Mouse (Mus musculus) frontal cortex, postnatal 25 days (tissue): ENCODE data around the gene Thg1l.

Experiments
- DNase-seq, 2 experiments: peaks; one replicate each; pipeline ENCODE4 v3.0.0; 2022; ENCODE audit warnings: low spot score in 2 of 2

Thg1l gene

DNA sequence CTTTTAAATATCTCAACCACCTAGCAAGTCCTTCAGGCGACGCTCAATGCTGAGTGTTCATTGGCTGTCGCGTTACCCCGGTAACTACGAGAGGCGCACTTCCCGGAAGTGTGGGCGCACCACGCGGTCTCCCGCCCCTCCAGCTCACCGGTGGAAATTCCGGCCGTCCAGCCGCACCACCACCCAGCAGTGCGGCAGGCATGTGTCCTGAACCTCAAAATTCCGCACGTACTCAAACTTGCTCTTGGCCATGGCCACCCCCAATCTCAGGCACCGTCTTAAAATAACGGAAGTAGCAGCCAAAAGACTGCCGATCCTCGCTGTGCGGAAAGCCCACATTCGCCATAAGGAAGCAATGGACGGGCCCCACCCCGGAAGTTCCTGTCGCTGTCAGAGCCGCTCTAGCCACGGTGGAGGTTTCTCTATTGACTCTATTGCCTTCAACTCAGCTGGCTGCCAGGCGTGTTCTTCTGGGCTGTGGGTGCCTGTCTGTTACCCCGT is at the start of gene Thg1l:
Gene Thg1l (minus strand): TSS at position 368 of the 501 bp plus-strand sequence.
- DNase-seq = peak; percentile 84 to 86

DNA sequence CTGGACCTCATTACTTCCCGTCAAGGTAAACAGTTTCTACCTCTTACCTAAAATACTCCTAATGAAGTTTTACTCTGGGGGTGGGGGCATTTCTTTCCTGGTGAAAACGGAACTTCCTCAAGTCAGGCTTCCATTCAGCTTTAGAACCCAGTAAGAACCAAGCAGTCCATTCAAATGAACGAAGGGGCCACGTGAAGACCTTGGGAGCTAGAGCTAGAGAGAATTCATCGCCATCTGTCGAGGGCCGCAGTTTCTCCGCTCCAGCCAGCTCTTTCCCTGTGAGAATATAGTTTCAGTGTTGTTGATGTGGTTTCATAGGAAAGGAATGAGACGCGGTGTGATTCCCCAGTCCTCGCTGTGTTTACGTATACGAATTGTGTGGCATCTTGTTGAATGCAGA is 36.8 kb upstream of the Thg1l start:
- no peak for DNase-seq

DNA sequence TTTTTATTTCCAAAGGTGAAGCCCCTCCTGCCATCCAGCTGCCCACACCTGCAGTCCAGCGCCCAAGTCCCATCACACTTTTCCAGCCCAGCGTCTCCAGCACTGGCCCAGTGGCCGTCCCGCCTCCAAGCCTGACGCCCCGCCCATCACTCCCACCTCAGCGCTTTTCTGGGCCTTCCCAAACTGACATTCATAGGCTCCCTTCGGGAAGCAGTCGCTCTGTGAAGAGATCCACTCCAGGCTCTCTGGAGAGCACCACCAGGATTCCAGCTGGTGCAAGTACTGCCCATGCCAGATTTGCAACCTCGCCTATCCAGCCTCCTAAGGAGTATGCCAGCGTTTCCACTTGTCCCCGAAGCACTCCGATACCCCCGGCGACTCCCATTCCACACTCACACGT is 36.3 kb upstream of the Thg1l start:
- DNase-seq = no peak

DNA sequence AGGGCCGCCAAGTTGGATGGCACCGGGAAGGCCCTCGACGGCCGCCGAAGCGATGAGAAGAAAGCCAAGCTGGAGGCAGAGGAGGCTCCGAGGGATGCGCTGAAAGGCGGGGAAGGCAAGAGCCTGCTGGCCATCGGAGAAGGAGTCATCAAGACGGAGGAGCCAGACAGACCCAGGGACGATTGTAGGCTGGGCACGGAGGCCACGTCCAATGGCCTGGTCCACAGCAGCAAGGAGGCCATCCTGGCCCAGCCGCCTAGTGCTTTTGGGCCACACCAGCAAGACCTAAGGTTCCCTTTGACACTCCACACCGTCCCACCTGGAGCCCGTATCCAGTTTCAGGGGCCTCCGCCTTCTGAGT is 25.6 kb upstream of the Thg1l start:
- no peak for DNase-seq

DNA sequence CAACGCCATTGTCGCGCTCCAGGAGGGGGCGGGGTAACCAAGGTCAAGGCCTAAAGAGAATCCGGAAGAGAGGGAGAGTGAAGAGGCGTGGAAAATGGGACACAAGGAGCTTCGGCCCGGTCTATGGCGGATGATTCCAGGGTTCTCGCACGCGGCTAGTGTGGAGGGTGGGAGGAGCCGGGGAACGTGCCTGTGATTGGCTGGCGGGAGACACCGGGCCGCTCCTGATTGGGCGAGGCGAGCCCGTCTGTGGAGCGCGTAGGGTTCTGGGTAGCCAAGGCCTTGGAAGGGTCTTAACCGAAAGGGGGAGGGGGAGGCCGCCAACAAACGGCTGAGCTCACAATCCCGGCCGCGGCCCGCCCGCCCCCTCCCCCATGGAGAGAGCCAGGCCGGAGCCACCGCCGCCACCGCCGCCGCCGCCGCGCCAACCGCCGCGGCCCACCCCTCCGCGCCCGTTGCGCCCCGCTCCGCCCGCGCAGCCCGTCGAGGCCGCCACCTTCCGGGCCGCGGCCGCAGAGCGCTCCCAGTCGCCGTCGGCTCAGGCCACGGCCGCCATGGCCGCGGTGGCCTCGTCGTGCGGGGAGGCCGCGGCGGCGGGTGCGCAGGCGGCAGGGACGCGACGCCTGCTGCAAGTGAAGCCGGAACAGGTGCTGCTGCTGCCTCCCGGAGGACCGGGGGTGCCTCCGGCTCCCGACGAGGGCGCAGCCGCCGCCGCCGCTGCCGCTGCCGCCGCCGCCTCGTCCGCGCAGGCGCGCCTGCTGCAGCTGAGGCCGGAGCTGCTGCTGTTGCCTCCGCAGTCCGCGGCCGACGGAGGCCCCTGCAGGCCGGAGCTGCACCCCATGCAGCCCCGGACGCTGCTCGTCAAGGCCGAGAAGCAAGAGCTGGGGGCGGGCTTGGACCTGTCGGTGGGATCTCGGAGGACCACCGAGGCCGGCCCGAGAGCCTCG is 24.9 kb upstream of the Thg1l start, which contains the start of gene Sox30:
Gene Sox30 (plus strand): TSS at position 365 of the 947 bp plus-strand sequence.
- no peak for DNase-seq

DNA sequence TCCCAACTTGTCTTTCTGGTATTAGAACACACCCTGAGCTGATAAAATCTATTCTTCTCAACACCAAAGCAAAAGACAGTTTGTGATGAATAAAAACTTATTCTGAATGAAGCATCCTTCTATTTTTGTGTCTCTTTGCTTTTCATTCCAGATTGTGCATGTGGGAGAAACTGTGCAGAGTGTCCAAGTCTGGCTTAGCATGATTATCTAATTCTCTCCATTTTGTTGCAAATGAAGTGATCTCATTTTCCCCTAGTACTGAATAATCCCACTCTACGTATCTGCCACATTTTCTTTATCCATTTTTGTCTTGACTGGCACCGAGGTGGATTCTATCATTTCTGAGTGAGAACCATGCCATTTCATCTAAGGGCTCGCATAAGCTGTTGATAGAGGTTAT is 20.8 kb upstream of the Thg1l start:
- no peak for DNase-seq

DNA sequence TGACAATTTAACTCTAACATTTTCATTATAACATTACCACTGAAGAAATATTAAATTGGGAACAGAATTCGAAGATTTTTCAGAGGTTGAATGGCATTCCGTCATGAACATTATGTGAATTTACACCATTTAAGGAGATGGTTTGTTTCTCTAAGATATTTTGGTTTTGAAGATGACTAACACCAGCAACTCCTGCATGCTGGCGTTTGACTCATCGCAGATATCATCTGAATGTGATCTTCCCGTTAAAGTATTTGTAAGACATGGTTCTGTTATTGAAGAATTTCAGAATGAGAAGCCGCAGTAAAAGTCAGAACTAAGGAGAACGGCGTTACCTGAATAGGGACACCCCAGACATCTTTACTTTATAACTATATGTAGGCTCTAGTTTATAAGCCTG is 19.2 kb upstream of the Thg1l start:
- DNase-seq = no peak

DNA sequence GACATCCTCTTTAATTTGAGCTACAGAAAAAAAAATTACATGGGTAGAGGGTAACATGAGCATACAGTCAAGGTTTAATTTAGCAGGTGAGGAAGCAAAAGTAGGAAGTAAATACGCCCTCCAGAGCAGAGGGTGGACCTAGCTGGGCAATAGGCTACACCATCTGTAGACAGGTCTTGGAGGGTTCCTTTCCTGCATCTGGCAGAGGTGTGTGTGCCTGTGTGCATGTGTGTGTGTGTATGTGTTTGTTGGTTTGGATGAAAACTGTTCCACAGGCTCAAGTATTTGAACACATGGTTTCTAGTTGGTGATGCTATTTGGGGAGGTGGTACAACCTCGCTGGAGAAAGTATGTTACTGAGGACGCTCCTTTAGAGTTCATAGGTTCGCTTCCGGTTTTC is 18.3 kb upstream of the Thg1l start:
- DNase-seq = no peak

DNA sequence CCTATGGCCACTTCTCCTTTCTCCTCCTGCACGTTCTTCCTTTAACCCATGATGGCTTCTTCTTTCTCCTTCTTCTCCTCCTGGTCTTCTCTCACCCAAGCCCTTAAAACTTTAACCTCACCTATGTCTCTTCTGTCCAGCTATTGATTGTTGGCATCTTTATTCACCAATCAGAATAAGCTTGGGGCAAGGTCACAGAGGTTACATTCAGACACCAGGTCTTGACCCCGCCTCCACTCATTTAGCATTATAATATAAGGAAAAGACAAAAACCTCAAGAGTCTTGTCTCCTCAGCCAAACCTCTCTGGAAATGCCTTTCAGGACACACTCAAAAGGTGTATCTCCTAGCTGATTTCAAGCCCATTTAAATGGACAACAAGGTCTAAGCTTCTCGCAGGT is 13.2 kb upstream of the Thg1l start:
- no peak for DNase-seq

DNA sequence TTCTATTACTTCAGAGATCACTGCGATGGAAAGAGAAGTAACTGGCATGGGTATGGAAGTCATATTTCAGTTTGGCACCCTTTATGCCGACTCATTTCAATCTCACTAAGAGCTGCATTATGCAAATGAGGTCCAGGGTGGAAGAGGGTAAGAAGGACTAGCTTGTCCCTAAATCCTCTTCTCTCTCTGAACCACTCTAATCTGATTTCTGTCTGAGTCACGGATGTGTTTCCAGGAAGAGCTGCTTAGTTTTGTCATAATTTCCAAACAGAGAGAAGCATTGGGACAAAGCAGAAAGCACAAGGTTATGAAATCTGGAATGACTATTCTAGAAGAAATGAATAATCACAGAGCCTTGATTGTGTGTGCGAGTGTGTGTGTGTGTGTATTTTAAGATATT is 11.6 kb upstream of the Thg1l start:
- no peak for DNase-seq

DNA sequence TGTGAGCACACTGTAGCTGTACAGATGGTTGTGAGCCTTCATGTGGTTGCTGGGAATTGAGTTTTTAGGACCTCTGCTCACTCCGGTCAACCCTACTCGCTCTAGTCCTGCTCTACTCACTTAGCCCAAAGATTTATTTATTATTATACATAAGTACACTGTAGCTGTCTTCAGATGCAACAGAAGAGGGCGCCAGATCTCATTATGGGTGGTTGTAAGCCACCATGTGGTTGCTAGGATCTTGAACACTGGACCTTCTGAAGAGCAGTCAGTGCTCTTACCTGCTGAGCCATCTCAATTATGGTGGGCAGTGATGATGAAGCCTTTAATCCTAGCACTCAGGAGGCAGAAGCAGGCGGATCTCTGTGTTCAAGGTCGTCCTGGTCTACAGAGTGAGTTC is 4.7 kb upstream of the Thg1l start:
- no peak for DNase-seq

DNA sequence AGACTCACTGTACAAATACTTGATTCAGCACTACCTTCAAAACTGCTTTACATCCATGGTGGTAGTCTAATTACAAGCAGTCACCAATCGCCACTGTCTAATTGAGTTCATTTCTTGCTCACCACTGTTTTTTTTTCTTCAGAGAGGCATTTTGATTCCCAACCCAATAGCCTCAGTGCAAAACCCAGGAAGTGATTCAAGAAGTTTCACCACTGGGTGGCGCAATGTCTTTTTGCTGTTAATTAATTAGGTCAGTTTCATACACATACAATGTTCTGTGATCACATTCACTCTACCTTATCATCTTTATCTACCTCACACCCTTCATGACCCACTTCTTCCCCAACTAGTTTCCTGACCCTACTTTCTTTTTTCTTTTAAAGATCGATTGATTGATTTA is 4.3 kb upstream of the Thg1l start:
- DNase-seq = no peak

DNA sequence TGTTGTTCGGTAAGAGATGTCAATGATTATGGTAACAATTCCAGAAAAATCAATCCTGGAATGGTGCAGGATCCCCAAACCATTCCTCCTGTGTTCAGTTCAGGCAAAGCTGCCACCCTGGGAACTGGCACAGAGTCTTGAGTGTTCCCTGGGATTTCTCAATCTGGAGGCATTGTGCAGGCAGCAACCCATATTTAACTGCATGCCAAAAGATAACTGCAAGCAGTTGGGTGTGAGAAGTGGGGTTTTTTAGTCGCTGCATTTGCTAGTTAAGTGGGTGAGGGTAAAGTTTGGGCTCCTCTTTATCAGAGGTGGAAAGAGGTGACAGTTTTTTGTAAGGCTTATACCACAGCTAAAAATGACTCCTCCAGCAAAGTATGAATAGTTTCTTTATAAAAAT is 7.8 kb downstream of the Thg1l start:
- DNase-seq = no peak

DNA sequence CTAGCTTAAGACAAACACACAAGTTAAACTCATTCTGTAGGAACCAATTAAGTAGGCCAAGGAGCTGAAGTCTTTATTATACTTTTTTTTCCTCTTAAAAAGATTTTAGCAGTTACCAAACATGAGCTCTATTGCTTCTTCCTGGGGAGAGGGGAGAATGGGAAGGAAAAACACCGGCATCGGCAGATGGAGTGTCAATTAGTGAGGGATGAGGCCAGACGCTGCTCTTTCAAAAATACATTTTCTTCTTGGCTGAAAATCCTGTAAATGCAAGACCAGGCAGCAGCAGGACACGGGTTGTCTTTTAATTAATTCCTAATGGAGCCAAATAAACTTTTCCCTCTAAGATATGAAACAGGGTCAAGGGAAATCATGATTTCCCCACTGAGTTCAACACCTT is 8.5 kb downstream of the Thg1l start:
- DNase-seq = no peak

DNA sequence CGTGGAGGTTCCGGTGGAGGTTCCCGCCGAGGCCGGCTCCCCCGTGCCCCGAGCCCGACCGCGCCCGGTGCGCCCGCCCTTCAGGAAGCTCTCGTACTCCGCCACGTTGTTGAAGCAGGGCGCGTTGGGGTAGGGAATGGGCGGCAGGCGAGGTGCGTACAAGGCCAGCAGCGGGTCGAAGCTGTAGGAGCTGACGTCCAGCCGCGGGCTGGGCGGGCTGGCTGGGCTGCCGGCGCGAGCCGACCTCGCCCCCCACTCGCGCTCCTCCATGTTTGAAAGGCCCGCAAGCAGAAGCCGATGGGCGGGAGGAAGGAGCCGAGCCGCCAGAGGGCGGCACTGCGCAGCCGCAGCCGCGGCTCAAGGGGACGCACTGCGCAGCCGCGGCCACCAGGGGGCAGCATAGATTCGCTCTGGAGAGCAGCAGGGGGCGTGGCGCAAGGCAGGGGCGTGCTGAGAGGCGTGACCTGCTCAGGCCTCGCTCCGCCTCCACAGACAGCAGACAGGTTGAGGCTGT is 10.6 kb downstream of the Thg1l start, which contains the start of gene Lsm11:
Gene Lsm11 (minus strand): TSS at position 293 of the 514 bp plus-strand sequence.
- peak; percentile 98 for DNase-seq

DNA sequence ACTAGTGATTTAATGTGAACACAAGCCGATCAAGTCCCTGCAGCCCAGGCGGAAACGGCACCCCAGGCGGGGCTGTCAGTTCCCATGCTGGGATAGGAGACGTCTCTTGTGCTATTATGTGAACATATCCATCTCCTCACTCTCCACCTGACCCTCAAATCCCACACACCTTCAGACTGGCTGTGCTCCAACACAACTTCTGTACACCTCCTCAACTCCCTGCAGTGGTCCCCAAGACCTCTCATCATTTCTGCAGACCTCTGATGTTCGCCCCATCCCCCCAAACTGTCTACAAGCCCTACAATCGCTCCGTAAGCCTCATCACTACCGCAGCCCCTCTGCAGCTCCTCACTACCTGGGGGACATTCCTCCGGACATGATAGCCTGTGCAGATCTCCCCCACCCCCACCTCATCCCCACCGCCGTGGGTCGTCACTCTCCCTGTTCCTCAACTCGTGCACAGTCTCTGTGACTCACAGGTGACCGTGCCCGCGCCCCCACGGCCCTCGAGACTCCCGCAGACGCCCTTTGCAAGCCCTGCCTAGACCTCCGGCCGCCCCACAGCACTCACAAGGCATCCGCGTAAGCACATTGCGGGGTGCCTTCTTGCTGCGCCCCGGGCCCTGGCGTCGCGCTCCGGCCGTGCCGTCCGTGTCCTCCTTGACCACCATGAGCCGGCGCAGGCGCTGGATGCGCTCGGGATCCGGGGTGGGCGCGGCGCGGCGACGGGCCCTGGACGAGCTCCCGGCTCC is 11.2 kb downstream of the Thg1l start:
- no peak for DNase-seq

DNA sequence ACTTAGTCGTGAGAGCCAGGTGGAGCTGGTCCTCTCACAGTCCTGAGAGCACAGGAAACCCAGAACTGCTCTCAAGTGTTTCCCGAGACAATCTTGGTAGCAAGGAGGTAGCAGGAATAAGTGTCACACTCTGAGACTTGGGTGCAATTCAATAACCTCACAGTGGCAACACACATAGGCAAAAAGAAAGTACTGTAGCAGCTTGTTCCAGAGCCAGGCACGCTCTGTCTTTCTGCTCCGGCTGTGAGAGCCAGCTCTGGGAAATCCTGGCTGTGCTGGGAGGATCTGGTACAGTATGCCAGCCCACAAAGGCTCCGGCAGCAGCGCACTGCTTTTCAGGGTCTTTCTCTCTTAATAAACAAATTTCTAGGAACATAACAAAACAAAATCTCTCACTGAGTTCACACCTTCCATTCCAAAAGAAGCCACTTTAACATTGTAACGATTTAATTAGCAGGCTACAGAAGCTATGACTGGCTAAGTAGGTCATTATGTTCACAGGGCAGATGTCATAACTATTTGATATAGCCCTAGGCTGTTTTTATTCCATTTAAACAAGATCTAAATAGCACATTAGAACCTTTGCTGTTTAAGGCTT is 12.1 kb downstream of the Thg1l start:
- peak in 1 of 2 experiments; percentile 33 for DNase-seq

DNA sequence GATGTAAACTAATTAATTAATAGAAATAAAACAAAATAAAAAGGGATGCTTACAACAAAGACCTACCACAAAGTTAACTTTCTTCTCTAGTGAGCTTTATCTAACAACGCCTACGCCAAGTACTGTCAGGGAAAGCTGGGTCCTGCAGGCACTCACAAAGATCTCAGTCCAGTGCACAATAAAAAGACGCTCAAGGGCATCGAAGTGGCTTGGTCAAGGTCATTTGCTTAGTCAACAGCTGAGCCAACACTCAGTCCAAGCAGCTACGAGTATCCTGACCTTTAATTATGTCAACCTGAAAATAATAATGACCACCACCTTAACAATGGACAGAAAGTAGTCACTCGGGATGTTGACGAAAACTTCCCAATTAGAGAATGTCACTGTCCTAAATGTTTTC is 13.0 kb downstream of the Thg1l start:
- no peak for DNase-seq

DNA sequence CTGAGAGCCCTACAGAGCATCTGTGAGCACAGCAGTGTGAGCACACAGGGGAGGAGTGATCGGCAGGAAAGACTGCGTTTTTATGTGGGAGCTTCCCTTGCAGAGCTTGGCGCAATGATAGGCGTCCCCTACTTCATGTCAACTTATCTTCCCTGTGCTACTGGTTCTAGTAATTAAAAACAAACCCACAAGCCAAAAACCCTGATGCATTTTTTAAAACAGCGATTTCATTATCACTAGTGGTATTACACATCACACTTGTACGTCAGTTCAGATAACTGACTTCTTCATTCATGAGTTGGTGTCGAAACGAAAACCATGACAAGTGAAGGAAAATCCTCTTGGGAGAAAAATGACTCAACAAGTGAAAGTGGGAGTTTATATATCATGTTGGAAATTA is 16.4 kb downstream of the Thg1l start:
- no peak for DNase-seq

DNA sequence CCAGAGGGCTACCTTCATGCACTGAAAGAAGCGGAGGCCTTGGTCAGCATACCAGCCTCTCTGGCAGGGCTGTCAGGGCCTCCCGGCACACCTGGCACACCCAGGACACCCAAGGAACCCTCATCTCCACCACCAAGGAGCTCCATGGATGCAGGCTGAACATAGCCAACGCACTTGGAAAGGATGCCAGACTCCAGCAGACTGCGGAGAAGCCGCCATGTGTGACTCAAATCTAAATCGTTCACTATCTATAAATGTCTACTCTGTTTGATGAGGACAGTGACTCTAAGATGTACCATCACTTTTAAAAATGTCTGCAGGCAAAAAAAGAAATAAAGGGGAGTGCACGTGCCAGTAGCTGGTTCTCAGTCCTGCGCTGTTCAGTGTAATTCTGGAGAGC is 17.8 kb downstream of the Thg1l start:
- DNase-seq = no peak

DNA sequence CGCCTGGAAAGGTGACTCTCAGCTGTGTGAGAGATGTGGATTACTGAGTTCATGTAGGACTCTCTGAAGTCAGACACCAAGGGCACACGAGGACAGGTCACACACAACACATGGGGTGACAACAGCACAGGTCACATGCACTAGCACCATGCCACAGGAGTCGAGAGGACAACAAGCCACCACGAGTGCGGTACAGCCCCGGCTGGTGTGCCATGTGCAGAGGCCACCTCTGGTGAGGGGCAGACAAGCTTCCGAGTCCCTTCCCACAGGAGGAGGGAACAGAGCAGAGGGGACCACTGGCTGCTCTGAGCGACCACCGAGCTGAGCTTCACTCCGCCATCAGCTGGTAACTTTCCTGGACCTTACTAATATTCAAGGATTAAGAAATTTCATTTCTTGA is 22.5 kb downstream of the Thg1l start:
- no peak for DNase-seq

DNA sequence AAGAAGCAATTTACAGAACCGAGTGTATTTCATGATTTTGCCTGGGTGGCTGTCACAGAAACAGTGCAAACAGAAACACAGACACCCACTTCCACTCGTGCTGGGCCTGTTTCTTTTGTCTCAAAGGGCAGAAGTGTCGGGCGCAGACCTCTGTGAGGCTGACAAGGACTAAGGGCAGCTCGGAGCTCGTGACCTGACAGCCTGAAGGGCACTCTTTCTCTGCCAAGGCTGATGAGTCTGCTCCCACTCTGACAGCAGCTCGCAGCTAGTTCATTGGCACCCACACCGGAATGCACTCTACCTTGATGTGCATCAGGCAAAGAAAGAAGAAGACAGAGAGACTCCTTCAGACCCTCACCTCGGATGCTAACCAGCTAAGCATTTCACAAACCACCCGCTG is 25.8 kb downstream of the Thg1l start:
- no peak for DNase-seq
